Mouse (Mus musculus) ES-Bruce4 (cell line): Measurements from ENCODE around the gene Cep78.

Experiments
- CTCF ChIP-seq: IDR thresholded peaks from one replicate; pipeline ENCODE4 v1.8.1; 2011; ENCODE audit warnings: low read depth, low read length
- POLR2A ChIP-seq: IDR thresholded peaks from one replicate; pipeline ENCODE4 v1.8.1; 2011; ENCODE audit warnings: low read length; ENCODE audit not compliant: insufficient read depth

DNA sequence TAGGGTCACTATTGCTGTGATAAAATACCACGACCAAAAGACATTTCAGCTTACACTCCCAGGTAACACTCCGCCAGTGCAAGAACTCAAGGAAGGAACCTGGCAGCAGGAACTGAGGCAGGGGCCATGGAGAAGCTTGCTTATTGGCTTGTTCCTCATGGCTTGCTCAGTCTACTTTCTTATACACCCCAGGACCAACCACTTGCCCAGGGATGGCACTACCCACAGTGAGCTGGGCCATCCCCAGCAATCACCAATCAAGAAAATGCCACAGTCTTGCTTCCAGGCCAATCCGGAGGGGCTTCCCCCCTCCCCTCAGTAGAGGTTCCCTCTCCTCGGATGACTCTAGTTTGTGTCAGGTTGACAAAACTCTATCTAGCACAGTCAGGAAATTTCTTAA is 24.3 kb upstream of the Cep78 start:
- no peak for TF ChIP-seq CTCF
- TF ChIP-seq POLR2A = no peak
